Mouse (Mus musculus) heart, postnatal 0 days (tissue): ENCODE data around the gene Cyp4f16. TPM values are rescaled to one million over a fixed set of nuclear protein-coding genes. Genes with fewer than 3 reads are reported as not detected.
"Not testable (repeated sequence)": the region's sequence is repeated elsewhere in the genome, so short reads cannot be mapped to it uniquely, and the experiment has no call there.

Experiments
- ATAC-seq: fragments of 200-750 bp; cut with Nextera tagmentation; 2 replicates; pipeline ENCODE4 v1.8.0; 2017; ENCODE audit warnings: low read depth, moderate number of reproducible peaks, moderate library complexity; ENCODE audit not compliant: insufficient read depth
- DNase-seq: peaks from one replicate; pipeline ENCODE4 v3.0.0-alpha.2; 2016; ENCODE audit warnings: low spot score
- H3K27ac ChIP-seq: fragments of 300-500 bp; sonication (generic); 2 replicates; pipeline ENCODE4 v1.5.1; 2014; ENCODE audit warnings: low read depth, mild to moderate bottlenecking
- H3K27me3 ChIP-seq: fragments of 300-500 bp; sonication (generic); 2 replicates; pipeline ENCODE4 v1.6.1; 2014; ENCODE audit warnings: low read length, mixed read lengths; ENCODE audit not compliant: control insufficient read depth, insufficient read depth
- H3K36me3 ChIP-seq: fragments of 300-500 bp; sonication (generic); replicated peaks from 2 replicates; pipeline ENCODE4 v1.6.1; 2014; ENCODE audit warnings: low read length, mixed read lengths; ENCODE audit not compliant: control insufficient read depth, insufficient read depth
- H3K4me1 ChIP-seq: fragments of 300-500 bp; sonication (generic); 2 replicates; pipeline ENCODE4 v1.6.1; 2014; ENCODE audit warnings: antibody characterized with exemption; ENCODE audit not compliant: control insufficient read depth, insufficient read depth
- H3K4me2 ChIP-seq: fragments of 300-500 bp; sonication (generic); 2 replicates; pipeline ENCODE4 v1.6.1; 2014; ENCODE audit warnings: low read depth, mild to moderate bottlenecking, low read length, moderate library complexity
- H3K4me3 ChIP-seq: fragments of 300-500 bp; sonication (generic); 2 replicates; pipeline ENCODE4 v1.5.1; 2014; ENCODE audit warnings: low read depth, low read length
- H3K9ac ChIP-seq: fragments of 300-500 bp; sonication (generic); replicated peaks from 2 replicates; pipeline ENCODE4 v1.6.1; 2014; ENCODE audit warnings: low read depth, low read length, mixed read lengths
- H3K9me3 ChIP-seq: fragments of 300-500 bp; sonication (generic); replicated peaks from 2 replicates; pipeline ENCODE4 v1.6.1; 2016; ENCODE audit warnings: low read length; ENCODE audit not compliant: control insufficient read depth
- CTCF ChIP-seq: IDR thresholded peaks from 2 replicates; pipeline ENCODE4 v1.5.1; 2016; ENCODE audit warnings: antibody characterized with exemption, control low read depth, low read depth
- EP300 ChIP-seq: IDR thresholded peaks from 2 replicates; pipeline ENCODE4 v1.6.1; 2016; ENCODE audit warnings: antibody characterized with exemption, low read depth
- WGBS: fragments of 180-500 bp; shearing (Covaris S2); extraction: QIAGEN DNeasy Blood & Tissue Kit; methylation state at CpG from one replicate; pipeline ENCODE4 v1.1.7; 2014; 5-methylcytosine and 5-hydroxymethylcytosine counted together
- polyA plus RNA-seq: library from polyadenylated mRNA; unstranded; fragments of >200 nt; fragmentation: Nextera tagmentation; extraction: Ambion mirVana; gene quantifications from 2 replicates; pipeline ENCODE4 v1.2.1, GENCODE M21; 2015
- total RNA-seq: library from RNA; depleted of rRNA; stranded (reverse); fragments of >200 nt; gene quantifications from 2 replicates; pipeline ENCODE4 v1.2.3, GENCODE M21; 2014; ENCODE audit warnings: low replicate concordance

The Cyp4f16 gene
- total and polyA plus RNA-seq, 2 experiments from 2014 or later = 16.2 to 18.7 TPM

DNA sequence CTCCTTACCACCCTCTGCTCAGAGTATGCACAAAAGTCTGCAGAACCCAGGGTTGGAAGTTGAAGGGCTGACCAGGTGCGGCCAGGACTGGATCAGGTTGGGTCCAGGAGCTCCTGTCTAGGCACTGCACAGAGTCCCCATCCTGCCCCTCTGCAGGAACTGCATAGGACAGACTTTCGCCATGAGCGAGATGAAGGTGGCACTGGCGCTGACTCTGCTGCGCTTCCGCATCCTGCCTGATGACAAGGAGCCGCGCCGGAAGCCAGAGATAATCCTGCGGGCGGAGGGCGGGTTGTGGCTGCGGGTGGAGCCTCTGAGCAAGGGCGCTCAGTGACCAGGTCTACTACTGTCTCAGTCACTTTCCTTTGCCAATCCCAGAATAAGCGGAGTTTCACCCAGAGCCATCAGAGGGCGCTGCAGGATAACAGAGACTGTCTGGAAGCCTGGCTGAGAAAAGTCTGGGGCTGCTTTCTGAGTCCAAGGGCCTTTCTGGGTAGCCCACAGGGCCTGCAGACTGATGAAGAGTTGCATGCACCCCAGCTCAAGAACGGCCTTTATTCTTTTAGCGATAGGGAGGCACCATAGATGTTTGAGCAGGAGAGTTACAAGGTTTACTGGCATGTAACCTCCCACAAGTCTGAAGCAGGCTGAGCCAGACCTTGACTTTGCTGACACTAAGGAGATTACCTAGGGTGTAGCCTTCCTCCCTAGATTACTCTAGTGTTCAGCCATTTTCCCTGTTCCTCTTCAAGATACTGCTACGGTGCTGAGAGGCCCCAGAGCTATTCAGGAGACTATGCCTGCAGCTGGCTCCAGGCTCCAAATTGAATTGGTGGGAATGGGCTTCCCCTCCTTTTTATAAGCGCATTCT, 14.8 kb downstream of the Cyp4f16 start:
- no peak overlapping the region for H3K27ac ChIP-seq
- peak; percentile 81 for ATAC-seq
- H3K4me3 ChIP-seq = peak overlapping the region; percentile 29

GRCm38 (mm10) chr17:32553016-32553415, 16.7 kb downstream of the Cyp4f16 start:
- H3K4me2 ChIP-seq, H3K4me1 ChIP-seq, ATAC-seq, H3K4me3 ChIP-seq, H3K36me3 ChIP-seq, H3K9me3 ChIP-seq, DNase-seq, H3K27ac ChIP-seq, H3K9ac ChIP-seq, H3K27me3 ChIP-seq: not testable (repeated sequence)
- 51% methylated on average over 1 of the region's 1 CpGs for WGBS

More for the DNA sequence above, 14.8 kb downstream of the Cyp4f16 start:
- no peak overlapping the region for H3K9ac ChIP-seq
- peak overlapping the region; percentile 49 for H3K4me2 ChIP-seq
- DNase-seq = peak; percentile 75
- no peaks in the 10 kb centered on the region for H3K9me3 ChIP-seq
- TF ChIP-seq CTCF (peak; percentile 78), EP300 (no peak)
- H3K36me3 ChIP-seq = no peaks in the 10 kb centered on the region
- no peaks in the 10 kb centered on the region for H3K27me3 ChIP-seq
- H3K4me1 ChIP-seq = no peaks in the 10 kb centered on the region
- 13% methylated on average over 20 of the region's 20 CpGs for WGBS

- not testable (repeated sequence) for H3K27me3 ChIP-seq, H3K27ac ChIP-seq, H3K4me2 ChIP-seq, ATAC-seq, H3K36me3 ChIP-seq, H3K9me3 ChIP-seq, H3K4me1 ChIP-seq, H3K9ac ChIP-seq, DNase-seq, H3K4me3 ChIP-seq
- 66% methylated on average over 9 of the region's 9 CpGs for WGBS
Measured at GRCm38 (mm10) chr17:32554368-32554767, 18.0 kb downstream of the Cyp4f16 start.

GRCm38 (mm10) chr17:32563301-32563700, 26.9 kb downstream of the Cyp4f16 start:
- not testable (repeated sequence) for ATAC-seq
- WGBS = 76% methylated on average over 2 of the region's 2 CpGs

DNA sequence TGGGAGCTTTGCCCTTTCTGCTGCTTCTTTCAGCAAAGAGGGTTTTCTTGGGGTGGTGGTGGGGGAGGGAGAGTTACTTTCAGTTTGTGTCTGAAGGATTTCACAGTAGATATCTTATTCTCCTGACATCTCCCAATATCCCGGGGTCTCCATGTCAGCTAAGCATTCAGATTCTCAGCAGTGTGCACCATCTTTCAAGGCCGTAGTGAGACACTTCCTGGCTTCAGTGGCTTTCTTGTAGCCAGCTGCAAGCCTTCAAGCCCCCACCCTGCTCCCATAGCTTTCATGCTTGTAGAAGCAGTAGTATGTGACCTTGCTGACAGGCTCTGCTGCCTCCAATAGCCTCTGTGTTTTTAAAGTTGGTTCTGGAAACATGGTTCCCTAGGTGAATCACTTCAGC, 36.9 kb downstream of the Cyp4f16 start:
- 37% methylated on average over 2 of the region's 2 CpGs for WGBS
- ATAC-seq, H3K9ac ChIP-seq, H3K4me1 ChIP-seq, H3K9me3 ChIP-seq, H3K36me3 ChIP-seq, H3K27me3 ChIP-seq, H3K4me2 ChIP-seq, DNase-seq, H3K4me3 ChIP-seq: not testable (repeated sequence)
- peak overlapping the region; percentile 30; the same call in 1 of the 2 replicates for H3K27ac ChIP-seq

More at GRCm38 (mm10) chr17:32563301-32563700, 26.9 kb downstream of the Cyp4f16 start:
- not testable (repeated sequence) for H3K27me3 ChIP-seq, DNase-seq, H3K4me1 ChIP-seq, H3K36me3 ChIP-seq, H3K4me3 ChIP-seq, H3K27ac ChIP-seq, H3K9me3 ChIP-seq, H3K9ac ChIP-seq, H3K4me2 ChIP-seq
